18 mouse cellular contexts compared by ENCODE assay signal in genomic region chr19:56054186-56054585, GRCm38 (mm10).
"Had no signal": no experiment of that assay in that cellular context is flagged by ENCODE, and none has a peak within 500 bp of the region (broad histone marks: within the 10 kb centered on the region; RNA-seq: fewer than 3 reads in every experiment).

No protein-coding gene starts in this region.

- H3K4me1 ChIP-seq: limb, embryonic 12.5 days; liver, embryonic 12.5 days; liver, embryonic 15.5 days; lung, embryonic 15.5 days; neural tube, embryonic 12.5 days had no signal

- H3K27me3 ChIP-seq: limb, embryonic 12.5 days; limb, embryonic 15.5 days; liver, embryonic 12.5 days; liver, embryonic 15.5 days; lung, embryonic 15.5 days; neural tube, embryonic 12.5 days had no signal

- H3K9ac ChIP-seq: limb, embryonic 12.5 days; limb, embryonic 15.5 days; liver, embryonic 12.5 days; liver, embryonic 15.5 days; lung, embryonic 15.5 days; neural tube, embryonic 12.5 days had no signal

- H3K36me3 ChIP-seq: limb, embryonic 12.5 days; limb, embryonic 15.5 days; liver, embryonic 12.5 days; liver, embryonic 15.5 days; lung, embryonic 15.5 days; neural tube, embryonic 12.5 days had no signal

- H3K27ac ChIP-seq: kidney, postnatal 0 days; left cerebral cortex, adult 2 months; limb, embryonic 12.5 days; limb, embryonic 15.5 days; liver, embryonic 12.5 days; liver, embryonic 15.5 days; lung, embryonic 15.5 days; neural tube, embryonic 12.5 days had no signal

- H3K9me3 ChIP-seq: limb, embryonic 12.5 days; limb, embryonic 15.5 days; liver, embryonic 12.5 days; liver, embryonic 15.5 days; lung, embryonic 15.5 days; neural tube, embryonic 12.5 days had no signal

- H3K4me3 ChIP-seq: left cerebral cortex, adult 2 months; limb, embryonic 12.5 days; limb, embryonic 15.5 days; liver, embryonic 12.5 days; liver, embryonic 15.5 days; lung, embryonic 15.5 days; neural tube, embryonic 12.5 days had no signal

- DNase-seq: kidney, adult 2 months; kidney, postnatal 25 days; layer of hippocampus, postnatal 36 days; lung, adult 18-20 months; lung, postnatal 10 days; lung, postnatal 36 days; midbrain, embryonic 14.5 days; thymus, adult 18-20 months; thymus, postnatal 4 days had no signal

- H3K4me2 ChIP-seq: limb, embryonic 12.5 days; limb, embryonic 15.5 days; liver, embryonic 12.5 days; liver, embryonic 15.5 days; lung, embryonic 15.5 days; midbrain, embryonic 11.5 days; neural tube, embryonic 12.5 days had no signal

- ATAC-seq: liver, embryonic 12.5 days had no signal
